Mouse (Mus musculus) forebrain, embryonic 13.5 days (tissue): ENCODE measurements at regions not wholly inside any gene's neighbourhood (a gene's known extent, or its start where the extent isn't known, plus 50 kb on each side); places are given as distances from the start of the nearest gene placed in this dataset.

ENCODE experiments used
- ATAC-seq: fragments of 200-750 bp; cut with Nextera tagmentation; 2 replicates; pipeline ENCODE4 v1.8.0; 2017
- H3K27ac ChIP-seq: fragments of 300-500 bp; sonication (generic); 2 replicates; pipeline ENCODE4 v1.5.1; 2015; ENCODE audit warnings: inconsistent platforms, mild to moderate bottlenecking, moderate library complexity
- H3K27me3 ChIP-seq: fragments of 300-500 bp; sonication (generic); 2 replicates; pipeline ENCODE4 v1.6.1; 2015; ENCODE audit warnings: mild to moderate bottlenecking, inconsistent platforms
- H3K36me3 ChIP-seq: fragments of 300-500 bp; sonication (generic); 2 replicates; pipeline ENCODE4 v1.6.1; 2015; ENCODE audit warnings: mild to moderate bottlenecking, inconsistent platforms; ENCODE audit not compliant: poor library complexity, severe bottlenecking
- H3K4me1 ChIP-seq: fragments of 300-500 bp; sonication (generic); 2 replicates; pipeline ENCODE4 v1.6.1; 2015; ENCODE audit warnings: inconsistent platforms
- H3K4me2 ChIP-seq: fragments of 300-500 bp; sonication (generic); 2 replicates; pipeline ENCODE4 v1.6.1; 2015; ENCODE audit warnings: inconsistent platforms, mild to moderate bottlenecking, moderate library complexity
- H3K4me3 ChIP-seq: fragments of 300-500 bp; sonication (generic); 2 replicates; pipeline ENCODE4 v1.5.1; 2015; ENCODE audit warnings: mild to moderate bottlenecking, inconsistent platforms
- H3K9ac ChIP-seq: fragments of 300-500 bp; sonication (generic); 2 replicates; pipeline ENCODE4 v1.6.1; 2015; ENCODE audit warnings: mild to moderate bottlenecking, inconsistent platforms
- H3K9me3 ChIP-seq: fragments of 300-500 bp; sonication (generic); replicated peaks from 2 replicates; pipeline ENCODE4 v1.6.1; 2016; ENCODE audit warnings: inconsistent platforms
- WGBS: fragments of 180-500 bp; shearing (Covaris S2); methylation state at CpG from one replicate; pipeline ENCODE4 v1.1.7; 2015; 5-methylcytosine and 5-hydroxymethylcytosine counted together

DNA sequence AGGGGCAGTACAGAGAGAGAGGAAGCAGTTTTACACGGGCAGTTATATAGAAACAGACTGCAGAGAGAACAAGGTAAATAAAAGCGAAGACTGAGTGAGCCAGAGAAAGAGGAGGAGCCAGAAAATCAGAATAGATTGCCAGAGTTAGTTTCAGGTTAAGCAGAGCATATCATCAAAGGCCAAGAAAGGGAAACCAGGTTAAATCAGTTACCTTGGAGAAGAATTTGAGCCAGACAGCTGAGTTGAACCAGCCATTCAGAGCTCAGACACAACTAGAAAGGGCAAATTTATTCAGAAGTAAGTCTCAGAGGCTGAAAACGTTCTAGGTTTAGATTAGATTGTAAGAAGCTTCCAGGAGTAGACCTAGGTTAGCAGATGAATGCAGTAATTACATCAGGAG lies 858.6 kb downstream of the Adgrl3 start:
- Histone ChIP-seq H3K4me1 (no peaks in the 10 kb centered on the region), H3K9ac (no peak overlapping the region), H3K9me3 (no peaks in the 10 kb centered on the region), H3K4me3 (no peak overlapping the region), H3K27ac (no peak overlapping the region), H3K4me2 (no peak overlapping the region), H3K36me3 (no peaks in the 10 kb centered on the region), H3K27me3 (no peaks in the 10 kb centered on the region)
- 76% methylated on average over 3 of the region's 3 CpGs for WGBS
- ATAC-seq: no peak

DNA sequence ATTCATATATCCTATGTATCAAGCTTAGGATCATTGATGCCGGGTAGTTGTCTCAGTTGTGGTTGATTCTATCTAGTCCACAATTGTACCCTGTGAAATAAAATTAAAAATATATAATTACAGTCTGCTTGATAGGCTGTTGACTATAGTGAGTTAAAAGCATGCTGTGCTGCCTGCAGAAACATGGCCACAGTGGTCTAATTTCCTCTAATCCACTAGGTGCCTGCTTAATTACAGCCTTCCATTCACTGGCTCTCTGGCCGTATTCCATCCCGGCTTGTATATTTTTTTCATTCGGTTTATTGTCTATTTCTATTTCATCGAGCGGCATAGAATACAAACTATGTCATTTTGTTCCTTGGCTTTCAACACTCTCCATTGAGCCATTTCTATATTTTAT lies 873.4 kb downstream of the Adgrl3 start:
- peak; percentile 50; the same call in 1 of the 2 replicates for ATAC-seq
- no peaks in the 10 kb centered on the region for H3K27me3 ChIP-seq
- 0 out of 2 replicates have a peak, but pooled peaks cover 6% of the 10 kb centered on the region for H3K4me1 ChIP-seq
- no peak overlapping the region for H3K4me3 ChIP-seq
- H3K27ac ChIP-seq: no peak overlapping the region
- H3K9me3 ChIP-seq: no peaks in the 10 kb centered on the region
- H3K9ac ChIP-seq: no peak overlapping the region
- no peaks in the 10 kb centered on the region for H3K36me3 ChIP-seq
- H3K4me2 ChIP-seq: no peak overlapping the region
- 47% methylated on average over 6 of the region's 6 CpGs for WGBS

DNA sequence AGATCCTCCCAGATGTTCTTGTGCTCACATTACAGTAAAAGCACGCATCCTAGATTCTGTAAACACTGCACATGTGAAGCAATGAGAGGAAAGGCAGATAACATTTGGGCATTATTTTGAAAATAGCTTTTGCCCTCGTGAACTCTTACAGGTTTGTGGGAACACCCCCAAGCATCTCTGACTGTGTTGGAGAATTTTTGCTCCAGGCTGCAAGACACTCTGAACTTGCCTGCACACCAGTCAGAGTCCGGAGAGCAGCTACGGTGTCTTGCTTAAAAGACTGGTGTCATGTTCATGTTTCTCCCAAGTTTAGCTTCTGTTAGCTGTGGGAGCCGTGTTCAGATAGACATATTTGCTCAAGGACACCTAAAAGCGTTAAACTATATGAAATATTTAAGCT lies 889.4 kb downstream of the Adgrl3 start:
- Histone ChIP-seq H3K4me1 (0 out of 2 replicates have a peak, but pooled peaks cover 5% of the 10 kb centered on the region), H3K4me3 (no peak overlapping the region), H3K9me3 (no peaks in the 10 kb centered on the region), H3K27me3 (no peaks in the 10 kb centered on the region), H3K9ac (no peak overlapping the region), H3K4me2 (no peak overlapping the region), H3K27ac (no peak overlapping the region), H3K36me3 (no peaks in the 10 kb centered on the region)
- WGBS: 88% methylated on average over 6 of the region's 6 CpGs
- no peak for ATAC-seq

DNA sequence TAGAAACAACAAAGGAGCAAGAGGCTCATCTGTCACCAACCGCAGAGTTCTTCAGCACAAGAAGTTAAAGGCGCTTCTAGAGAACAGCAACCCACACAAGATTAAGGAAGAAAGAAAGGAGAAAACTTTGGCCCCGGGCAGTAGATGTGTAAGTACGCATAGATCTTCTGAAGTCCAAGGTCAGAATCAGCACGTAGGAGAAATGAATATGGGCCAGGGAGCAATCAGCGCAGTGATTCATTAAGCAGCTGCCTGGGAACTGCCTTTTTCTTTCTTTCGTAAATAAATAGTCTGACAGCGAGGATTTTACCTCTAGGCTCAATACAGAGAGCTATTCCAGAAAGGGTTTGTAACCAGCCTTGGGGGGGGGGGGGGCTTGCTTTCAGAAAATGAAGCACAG lies 890.0 kb downstream of the Adgrl3 start:
- WGBS: 27% methylated on average over 8 of the region's 8 CpGs
- Histone ChIP-seq H3K4me3 (no peak overlapping the region), H3K9ac (no peak overlapping the region), H3K36me3 (no peaks in the 10 kb centered on the region), H3K9me3 (no peaks in the 10 kb centered on the region), H3K27ac (no peak overlapping the region), H3K27me3 (no peaks in the 10 kb centered on the region), H3K4me1 (0 out of 2 replicates have a peak, but pooled peaks cover 5% of the 10 kb centered on the region), H3K4me2 (peak overlapping the region; percentile 1; the same call in 1 of the 2 replicates)
- ATAC-seq: peak; percentile 48; the same call in 1 of the 2 replicates

DNA sequence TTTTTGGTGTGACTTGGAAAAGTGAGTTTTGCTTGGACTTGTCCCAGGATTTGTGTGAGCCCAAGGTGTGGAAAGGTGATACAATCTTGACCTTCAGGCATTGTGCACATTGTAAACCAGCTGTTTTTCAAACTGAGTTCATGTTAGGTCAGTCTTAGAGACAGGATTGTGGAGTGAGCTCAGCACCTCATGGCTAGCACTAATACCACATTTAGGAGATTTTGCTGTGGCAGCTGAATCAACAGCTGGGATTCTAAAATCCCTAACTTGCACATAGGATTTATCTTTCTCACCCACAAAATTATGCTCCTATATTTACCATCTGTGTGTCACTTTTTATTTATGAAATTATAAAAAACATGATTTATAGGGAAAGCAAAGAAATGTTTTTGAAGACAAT lies 896.7 kb downstream of the Adgrl3 start:
- H3K36me3 ChIP-seq: no peaks in the 10 kb centered on the region
- H3K27ac ChIP-seq: no peak overlapping the region
- no peaks in the 10 kb centered on the region for H3K4me1 ChIP-seq
- H3K27me3 ChIP-seq: no peaks in the 10 kb centered on the region
- ATAC-seq: no peak
- H3K4me3 ChIP-seq: no peak overlapping the region
- H3K9ac ChIP-seq: no peak overlapping the region
- no peaks in the 10 kb centered on the region for H3K9me3 ChIP-seq
- H3K4me2 ChIP-seq: no peak overlapping the region

DNA sequence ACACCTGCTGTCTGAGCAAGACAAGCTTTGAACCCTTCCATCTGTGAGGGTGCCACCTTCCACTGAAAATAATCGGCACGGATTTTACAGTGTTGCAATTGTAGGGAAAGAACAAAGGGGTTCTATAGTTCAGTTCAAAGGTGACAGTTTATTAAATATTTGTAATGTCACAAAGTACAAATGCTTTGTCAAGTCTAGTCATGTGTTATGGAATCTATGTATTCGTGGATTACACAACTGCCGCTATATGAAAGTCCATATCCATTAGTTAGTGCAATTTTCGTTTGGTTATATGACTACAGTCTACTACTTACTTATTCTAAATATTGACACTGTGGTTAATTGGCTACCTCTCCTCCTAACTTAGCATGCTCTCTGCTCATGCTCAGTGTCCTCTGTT lies 920.9 kb downstream of the Adgrl3 start:
- H3K27ac ChIP-seq: no peak overlapping the region
- no peak overlapping the region for H3K4me3 ChIP-seq
- no peak overlapping the region for H3K4me2 ChIP-seq
- H3K9ac ChIP-seq: no peak overlapping the region
- no peaks in the 10 kb centered on the region for H3K9me3 ChIP-seq
- ATAC-seq: no peak
- 83% methylated on average over 5 of the region's 5 CpGs for WGBS
- no peaks in the 10 kb centered on the region for H3K4me1 ChIP-seq
- H3K27me3 ChIP-seq: no peaks in the 10 kb centered on the region
- no peaks in the 10 kb centered on the region for H3K36me3 ChIP-seq

DNA sequence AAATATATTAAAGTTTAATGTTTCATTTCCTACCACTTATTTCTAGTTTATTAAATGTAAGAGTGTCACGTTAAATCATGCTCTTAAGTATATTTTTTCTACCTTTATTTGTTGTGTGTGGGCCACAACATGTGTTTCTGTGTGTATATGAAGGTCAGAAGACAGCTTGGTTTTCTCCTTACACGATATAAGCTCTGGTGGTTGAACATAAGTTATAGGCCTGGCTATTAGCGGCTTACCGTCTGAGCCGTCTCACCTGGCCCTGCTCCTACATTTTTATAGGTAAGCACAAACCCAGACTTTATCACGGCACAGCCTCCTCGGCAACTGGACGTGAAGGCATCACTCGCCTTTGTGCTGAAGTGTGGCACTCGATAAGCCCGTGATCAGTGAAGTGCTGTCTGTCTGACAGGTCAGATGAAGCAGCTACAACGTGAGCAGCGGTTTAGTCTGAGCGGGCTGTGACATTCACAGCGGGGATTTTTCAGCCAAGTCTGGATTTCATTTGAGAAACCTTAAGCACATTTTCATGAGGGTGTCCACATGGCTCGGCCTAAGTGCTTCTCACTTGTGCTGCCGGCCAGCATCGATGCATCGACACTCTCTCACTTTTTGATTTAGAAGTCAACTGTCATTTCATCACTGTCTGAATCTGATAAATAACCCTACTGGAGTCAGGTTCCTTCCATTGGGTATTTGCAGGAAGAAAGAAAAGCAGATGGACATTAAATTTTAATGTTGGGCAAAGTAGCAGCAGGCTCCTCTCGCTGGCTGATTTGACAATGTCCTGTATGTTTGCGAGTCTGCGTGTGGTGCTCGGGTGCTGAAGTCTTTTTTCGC lies 950.0 kb downstream of the Adgrl3 start:
- Histone ChIP-seq H3K4me1 (0 out of 2 replicates have a peak, but pooled peaks cover 4% of the 10 kb centered on the region), H3K4me2 (no peak overlapping the region), H3K27ac (no peak overlapping the region), H3K9me3 (no peaks in the 10 kb centered on the region), H3K4me3 (no peak overlapping the region), H3K36me3 (no peaks in the 10 kb centered on the region), H3K27me3 (no peaks in the 10 kb centered on the region), H3K9ac (no peak overlapping the region)
- peak; percentile 66; the same call in 1 of the 2 replicates for ATAC-seq
- WGBS: 76% methylated on average over 24 of the region's 24 CpGs

DNA sequence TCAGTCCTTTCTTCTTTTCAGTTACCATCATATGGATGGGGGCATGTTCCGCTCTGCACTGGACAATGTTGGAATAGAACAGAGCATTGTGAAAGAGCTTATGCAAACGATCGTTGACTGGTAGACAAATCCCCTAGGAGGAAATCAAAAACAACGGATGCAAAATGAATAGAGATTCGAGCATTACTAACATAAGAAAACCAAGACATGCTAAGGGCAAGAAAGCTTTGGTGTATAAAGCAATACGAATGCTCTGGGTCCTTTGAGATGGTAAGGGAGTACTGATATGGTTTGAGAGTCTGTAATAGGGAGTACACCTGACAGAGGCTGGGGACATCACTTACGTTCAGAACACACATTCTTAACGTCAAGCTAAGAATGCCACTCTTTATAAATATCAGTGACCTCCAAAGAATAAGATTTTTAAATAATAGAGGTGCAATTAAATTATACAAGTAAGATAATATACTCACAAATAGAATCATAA lies 950.6 kb downstream of the Adgrl3 start:
- 61% methylated on average over 8 of the region's 8 CpGs for WGBS
- Histone ChIP-seq H3K27ac (no peak overlapping the region), H3K4me2 (no peak overlapping the region), H3K4me3 (no peak overlapping the region), H3K9me3 (no peaks in the 10 kb centered on the region), H3K4me1 (0 out of 2 replicates have a peak, but pooled peaks cover 4% of the 10 kb centered on the region), H3K9ac (no peak overlapping the region), H3K27me3 (no peaks in the 10 kb centered on the region), H3K36me3 (no peaks in the 10 kb centered on the region)
- ATAC-seq: 0 out of 2 replicates have a peak, but pooled peaks have one; percentile 51

DNA sequence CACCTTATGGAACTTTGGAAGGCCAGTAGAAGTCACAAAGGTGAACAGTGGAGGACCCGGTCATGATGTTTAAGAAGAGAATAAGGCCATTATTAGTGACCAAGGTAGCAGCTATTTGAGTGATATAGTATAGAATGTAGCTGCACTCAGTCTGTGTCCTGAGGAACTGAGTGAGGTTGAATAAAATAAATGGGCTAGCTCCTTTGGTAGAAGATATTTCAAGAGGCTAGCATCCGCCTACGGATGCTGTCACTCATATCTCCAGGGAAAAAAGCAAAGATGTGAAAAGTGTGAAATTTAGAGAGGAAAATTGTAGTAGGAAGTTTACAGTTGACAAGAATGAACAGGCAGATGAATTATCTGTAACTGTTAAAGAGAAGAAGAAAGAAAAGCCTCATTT lies 956.6 kb downstream of the Adgrl3 start:
- no peaks in the 10 kb centered on the region for H3K27me3 ChIP-seq
- H3K4me3 ChIP-seq: no peak overlapping the region
- no peaks in the 10 kb centered on the region for H3K9me3 ChIP-seq
- no peak overlapping the region for H3K9ac ChIP-seq
- H3K27ac ChIP-seq: no peak overlapping the region
- ATAC-seq: no peak
- H3K4me1 ChIP-seq: no peaks in the 10 kb centered on the region
- no peak overlapping the region for H3K4me2 ChIP-seq
- H3K36me3 ChIP-seq: no peaks in the 10 kb centered on the region
- 96% methylated on average over 3 of the region's 3 CpGs for WGBS

DNA sequence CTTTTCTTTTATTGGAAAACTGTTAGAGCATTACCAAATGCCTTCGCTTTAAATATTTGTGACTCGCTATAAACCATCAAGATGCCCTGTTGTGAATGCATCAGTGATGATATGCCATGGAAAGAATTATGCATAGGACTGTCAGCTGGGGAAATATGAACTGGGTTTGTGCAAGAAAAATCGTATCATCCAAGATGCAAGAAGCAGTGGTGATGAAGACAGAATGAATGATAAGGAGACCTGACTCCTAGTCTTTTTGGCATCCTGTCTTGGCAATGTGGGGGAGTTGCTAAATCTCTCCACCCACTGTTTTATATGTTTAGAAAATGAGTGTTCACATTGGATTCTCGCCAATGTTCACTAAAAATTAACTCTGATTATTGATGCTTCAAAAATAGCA lies 963.4 kb downstream of the Adgrl3 start:
- no peak for ATAC-seq
- 82% methylated on average over 4 of the region's 4 CpGs for WGBS

DNA sequence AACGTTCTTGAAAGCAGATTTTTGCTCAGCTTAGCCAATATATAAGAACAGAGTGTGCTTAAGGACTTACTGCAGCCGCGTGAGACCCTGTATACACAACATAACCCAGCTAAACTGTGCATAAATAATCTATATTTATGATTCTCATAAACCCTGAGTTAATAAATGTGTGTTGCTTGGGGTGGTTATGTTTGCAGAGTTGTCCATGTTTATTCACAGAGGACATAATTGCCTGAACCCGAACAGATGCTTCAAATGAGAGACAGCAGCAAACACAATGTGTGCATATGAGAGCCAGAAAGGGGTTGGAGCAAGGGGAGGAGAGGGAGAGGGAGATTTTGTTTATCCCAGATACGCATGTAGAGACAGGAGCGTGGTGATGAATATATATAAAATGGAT lies 968.1 kb downstream of the Adgrl3 start:
- Histone ChIP-seq H3K9me3 (no peaks in the 10 kb centered on the region), H3K27me3 (no peaks in the 10 kb centered on the region), H3K36me3 (no peaks in the 10 kb centered on the region), H3K4me1 (no peaks in the 10 kb centered on the region), H3K27ac (no peak overlapping the region), H3K4me3 (no peak overlapping the region), H3K4me2 (no peak overlapping the region), H3K9ac (no peak overlapping the region)
- 86% methylated on average over 6 of the region's 6 CpGs for WGBS
- ATAC-seq: no peak

More for the DNA sequence above, 963.4 kb downstream of the Adgrl3 start:
- no peak overlapping the region for H3K9ac ChIP-seq
- no peaks in the 10 kb centered on the region for H3K9me3 ChIP-seq
- no peak overlapping the region for H3K4me2 ChIP-seq
- no peaks in the 10 kb centered on the region for H3K27me3 ChIP-seq
- H3K4me1 ChIP-seq: no peaks in the 10 kb centered on the region
- H3K4me3 ChIP-seq: no peak overlapping the region
- H3K36me3 ChIP-seq: no peaks in the 10 kb centered on the region
- no peak overlapping the region for H3K27ac ChIP-seq

DNA sequence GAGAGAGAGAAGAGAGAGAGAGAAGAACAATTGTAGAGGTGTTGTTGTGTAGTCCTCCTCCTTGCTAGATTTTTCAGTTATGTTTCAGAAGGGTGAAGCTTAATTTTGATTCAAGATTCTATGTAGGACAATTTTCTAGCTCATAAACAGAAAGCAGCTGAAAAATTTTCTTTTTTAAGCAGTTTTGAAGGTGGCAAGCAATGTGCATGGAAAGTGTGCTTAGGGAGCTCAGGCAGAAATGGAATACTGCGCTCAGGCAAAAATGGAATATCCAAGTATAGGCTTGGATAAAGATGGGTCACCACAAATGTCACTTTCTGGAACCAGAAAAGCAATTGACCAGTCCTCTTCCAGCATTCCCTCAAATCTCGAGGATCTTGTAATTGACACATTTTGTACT lies 988.0 kb downstream of the Adgrl3 start:
- Histone ChIP-seq H3K27ac (no peak overlapping the region), H3K4me2 (no peak overlapping the region), H3K4me3 (no peak overlapping the region), H3K4me1 (no peaks in the 10 kb centered on the region), H3K27me3 (no peaks in the 10 kb centered on the region), H3K9ac (no peak overlapping the region), H3K36me3 (no peaks in the 10 kb centered on the region), H3K9me3 (no peaks in the 10 kb centered on the region)
- 89% methylated on average over 2 of the region's 2 CpGs for WGBS
- no peak for ATAC-seq
